Mouse (Mus musculus) embryonic facial prominence, embryonic 12.5 days (tissue): ENCODE results near the gene Atg7. TPM values are rescaled to one million over a fixed set of nuclear protein-coding genes. Genes with fewer than 3 reads are reported as not detected.
A peak's percentile ranks its signal among the peaks of the same experiment; 100 is the strongest.

ENCODE experiments used
- ATAC-seq: fragments of 200-750 bp; cut with Nextera tagmentation; 2 replicates; pipeline ENCODE4 v1.8.0; 2017; ENCODE audit not compliant: insufficient number of reproducible peaks, insufficient read depth, low FRiP score, low TSS enrichment
- H3K27ac ChIP-seq: fragments of 300-500 bp; sonication (generic); 2 replicates; pipeline ENCODE4 v1.5.1; 2016; ENCODE audit warnings: mild to moderate bottlenecking
- H3K27me3 ChIP-seq: fragments of 300-500 bp; sonication (generic); 2 replicates; pipeline ENCODE4 v1.6.1; 2016; ENCODE audit warnings: mild to moderate bottlenecking, moderate library complexity
- H3K36me3 ChIP-seq: fragments of 300-500 bp; sonication (generic); 2 replicates; pipeline ENCODE4 v1.6.1; 2016; ENCODE audit warnings: mild to moderate bottlenecking
- H3K4me1 ChIP-seq: fragments of 300-500 bp; sonication (generic); 2 replicates; pipeline ENCODE4 v1.6.1; 2016
- H3K4me2 ChIP-seq: fragments of 300-500 bp; sonication (generic); replicated peaks from 2 replicates; pipeline ENCODE4 v1.6.1; 2016; ENCODE audit warnings: mild to moderate bottlenecking, moderate library complexity
- H3K4me3 ChIP-seq: fragments of 300-500 bp; sonication (generic); 2 replicates; pipeline ENCODE4 v1.5.1; 2016; ENCODE audit warnings: mild to moderate bottlenecking
- H3K9ac ChIP-seq: fragments of 300-500 bp; sonication (generic); 2 replicates; pipeline ENCODE4 v1.6.1; 2016; ENCODE audit warnings: mild to moderate bottlenecking, moderate library complexity
- H3K9me3 ChIP-seq: fragments of 300-500 bp; sonication (generic); 2 replicates; pipeline ENCODE4 v1.6.1; 2016; ENCODE audit warnings: mild to moderate bottlenecking, moderate library complexity
- WGBS: fragments of 180-500 bp; shearing (Covaris S2); methylation state at CpG from one replicate; pipeline ENCODE4 v1.1.7; 2016; 5-methylcytosine and 5-hydroxymethylcytosine counted together
- polyA plus RNA-seq: library from polyadenylated mRNA; unstranded; fragments of >200 nt; fragmentation: Nextera tagmentation; extraction: Ambion mirVana; gene quantifications from 2 replicates; pipeline ENCODE4 v1.2.1, GENCODE M21; 2016

Gene Atg7
- polyA plus RNA-seq, 1 experiment from 2014 or later: 18.3 TPM

DNA sequence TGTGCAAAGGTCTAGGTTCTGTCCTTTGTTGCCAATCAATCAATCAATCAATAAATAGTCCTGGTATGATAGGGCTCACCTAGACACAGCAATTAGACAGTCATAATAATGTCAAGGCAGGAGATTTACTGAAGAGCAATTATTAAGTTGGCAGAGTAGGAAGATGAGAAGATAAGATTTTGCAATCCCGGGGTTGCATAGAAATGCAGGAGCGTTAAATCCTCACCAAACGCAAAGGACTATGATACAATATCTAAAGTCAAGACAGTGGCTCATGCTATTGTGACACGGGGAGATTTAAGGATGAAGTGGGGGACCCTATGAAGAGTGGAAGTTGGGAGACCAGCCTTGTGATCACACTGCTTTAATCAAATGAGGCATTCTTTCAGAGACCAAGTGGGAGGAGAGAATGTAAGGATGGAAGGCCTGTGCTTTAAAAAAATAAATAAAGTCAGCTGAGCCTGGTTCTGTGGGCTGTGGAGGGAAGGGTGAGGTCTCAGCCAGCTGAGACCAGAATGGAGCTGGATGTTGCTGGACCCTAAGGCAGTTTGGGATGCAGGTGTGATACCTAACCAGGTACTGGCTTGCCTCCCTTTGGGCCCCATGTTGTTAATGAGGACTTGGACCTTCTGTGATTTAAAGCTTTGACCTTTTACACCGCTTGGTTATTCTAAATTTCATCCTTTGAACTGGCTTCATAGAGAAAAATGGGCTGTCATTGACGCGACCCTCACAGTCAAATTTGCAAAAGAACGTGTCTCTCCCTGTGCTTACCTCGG lies 187.0 kb downstream of the Atg7 start:
- Histone ChIP-seq H3K4me1 (peaks cover 24% of the 10 kb centered on the region), H3K27me3 (no peaks in the 10 kb centered on the region), H3K36me3 (no peaks in the 10 kb centered on the region), H3K9me3 (no peaks in the 10 kb centered on the region), H3K27ac (no peak overlapping the region), H3K9ac (no peak overlapping the region), H3K4me3 (no peak overlapping the region), H3K4me2 (no peak overlapping the region)
- WGBS: 87% methylated on average over 9 of the region's 9 CpGs
- no peak for ATAC-seq

DNA sequence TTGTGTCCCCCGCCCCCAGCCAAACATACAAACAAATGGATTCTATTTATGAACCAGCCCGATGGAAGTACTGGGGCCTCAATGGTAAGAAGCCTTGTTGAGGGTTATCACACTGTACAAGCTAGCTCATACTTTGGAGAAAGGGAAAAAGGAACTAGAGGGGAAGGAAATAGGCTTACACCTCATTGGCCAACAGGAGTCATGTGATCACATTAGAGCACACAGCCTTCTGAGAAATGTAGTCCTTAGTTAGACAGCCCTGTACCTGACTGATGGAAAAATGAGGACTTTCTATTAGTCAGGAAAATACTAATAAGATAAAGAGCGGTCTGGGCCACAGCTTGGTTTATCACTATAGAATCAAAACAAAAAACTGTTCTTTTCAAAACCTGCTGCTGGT lies 188.9 kb downstream of the Atg7 start:
- Histone ChIP-seq H3K9me3 (no peaks in the 10 kb centered on the region), H3K27ac (no peak overlapping the region; the same call in 1 of the 2 replicates), H3K27me3 (no peaks in the 10 kb centered on the region)

DNA sequence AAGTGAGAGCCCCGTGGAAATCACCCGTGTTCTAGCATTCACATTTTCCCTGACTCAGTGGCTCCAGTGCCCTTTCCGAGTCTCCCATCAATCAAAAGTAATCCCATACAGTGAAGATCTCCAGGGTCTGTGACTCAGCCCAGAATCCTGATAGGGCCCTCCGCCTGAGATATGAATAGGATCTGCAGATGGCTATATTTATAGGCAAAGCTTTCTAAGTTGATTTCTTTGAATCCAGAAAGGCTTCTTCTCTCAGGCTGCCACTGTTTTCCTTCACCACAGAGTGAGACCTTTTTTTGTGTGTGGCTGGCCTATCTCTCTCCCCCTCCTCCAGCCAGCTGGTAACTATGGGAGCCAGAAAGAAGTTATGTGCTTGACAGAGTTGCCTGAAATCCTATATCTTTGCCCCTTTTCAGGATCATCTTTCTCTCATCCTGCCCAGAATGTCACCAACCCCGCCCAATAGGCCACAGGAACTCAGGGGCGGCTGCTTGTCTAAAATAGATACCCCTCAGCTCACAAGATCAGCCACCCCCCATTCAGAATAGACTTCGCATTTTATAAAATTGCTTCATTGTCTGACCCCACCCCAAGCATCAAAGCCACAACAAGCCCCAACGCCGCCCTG lies 190.3 kb downstream of the Atg7 start:
- H3K4me2 ChIP-seq: no peak overlapping the region
- no peak overlapping the region for H3K9ac ChIP-seq
- H3K9me3 ChIP-seq: 0 out of 2 replicates have a peak, but pooled peaks cover 2% of the 10 kb centered on the region
- no peaks in the 10 kb centered on the region for H3K36me3 ChIP-seq
- H3K4me1 ChIP-seq: peaks cover 24% of the 10 kb centered on the region
- H3K27ac ChIP-seq: no peak overlapping the region
- no peak overlapping the region for H3K4me3 ChIP-seq
- 66% methylated on average over 9 of the region's 9 CpGs for WGBS
- no peak for ATAC-seq
- H3K27me3 ChIP-seq: no peaks in the 10 kb centered on the region

More for the DNA sequence above, 188.9 kb downstream of the Atg7 start:
- peaks cover 24% of the 10 kb centered on the region for H3K4me1 ChIP-seq
- no peak overlapping the region for H3K4me3 ChIP-seq
- no peak overlapping the region for H3K9ac ChIP-seq
- no peak for ATAC-seq
- no peak overlapping the region for H3K4me2 ChIP-seq
- WGBS: 91% methylated on average over 3 of the region's 3 CpGs
- H3K36me3 ChIP-seq: no peaks in the 10 kb centered on the region

DNA sequence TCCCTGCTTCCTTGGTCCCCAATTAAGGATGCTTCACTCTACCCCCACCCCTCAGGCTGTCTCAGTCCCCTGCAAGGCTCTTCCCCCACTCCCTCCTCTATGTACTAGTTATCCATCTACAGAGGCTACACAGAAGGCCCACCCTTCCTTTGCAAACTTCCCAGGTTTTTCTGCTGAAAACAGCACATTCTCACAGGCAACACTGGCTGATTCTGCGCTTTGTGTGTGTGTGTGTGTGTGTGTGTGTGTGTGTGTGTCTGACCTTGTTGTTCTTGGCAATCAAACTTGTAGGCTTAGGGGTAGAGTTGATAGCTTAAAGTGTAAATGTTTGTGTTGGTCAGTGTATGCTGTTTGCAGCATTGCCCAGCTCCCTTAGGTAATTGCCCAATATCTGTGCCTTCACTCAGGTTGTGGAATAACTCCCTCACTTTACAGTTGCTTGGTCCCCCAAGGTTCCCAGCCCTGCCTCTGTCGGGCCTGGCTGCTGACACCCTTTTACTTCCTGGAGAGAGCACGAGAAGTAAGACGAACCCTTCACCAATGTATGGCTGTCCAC lies 191.0 kb downstream of the Atg7 start:
- no peak for ATAC-seq
- 67% methylated on average over 4 of the region's 4 CpGs for WGBS
- H3K27me3 ChIP-seq: no peaks in the 10 kb centered on the region
- 0 out of 2 replicates have a peak, but pooled peaks cover 7% of the 10 kb centered on the region for H3K9me3 ChIP-seq
- H3K4me3 ChIP-seq: no peak overlapping the region
- no peak overlapping the region for H3K4me2 ChIP-seq
- no peak overlapping the region for H3K9ac ChIP-seq
- H3K36me3 ChIP-seq: no peaks in the 10 kb centered on the region
- peak overlapping the region; percentile 19 for H3K27ac ChIP-seq
- H3K4me1 ChIP-seq: peaks cover 24% of the 10 kb centered on the region

DNA sequence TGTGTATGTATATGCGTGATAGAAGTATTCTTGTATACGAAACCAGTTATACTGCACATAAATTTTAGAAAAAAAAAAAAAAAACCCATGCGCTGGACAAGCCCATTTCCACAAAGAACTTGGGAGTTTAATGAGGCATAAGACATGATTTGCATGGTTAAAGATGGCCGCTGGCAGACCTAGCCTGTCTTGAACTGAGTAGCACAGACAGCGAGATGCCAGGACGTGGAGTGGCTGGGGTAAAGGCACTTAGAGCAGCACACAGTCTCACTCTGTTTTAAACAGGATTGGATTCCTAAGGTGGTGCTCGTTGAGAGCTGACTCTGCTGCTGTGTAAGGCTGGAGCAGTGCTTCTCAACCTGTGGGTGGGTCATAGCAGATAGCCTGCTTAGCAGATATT lies 192.4 kb downstream of the Atg7 start:
- WGBS: 85% methylated on average over 7 of the region's 7 CpGs
- Histone ChIP-seq H3K4me3 (no peak overlapping the region), H3K27ac (no peak overlapping the region), H3K27me3 (no peaks in the 10 kb centered on the region), H3K36me3 (no peaks in the 10 kb centered on the region), H3K9ac (no peak overlapping the region), H3K9me3 (0 out of 2 replicates have a peak, but pooled peaks cover 7% of the 10 kb centered on the region), H3K4me2 (no peak overlapping the region), H3K4me1 (peaks cover 33% of the 10 kb centered on the region)
- ATAC-seq: no peak

DNA sequence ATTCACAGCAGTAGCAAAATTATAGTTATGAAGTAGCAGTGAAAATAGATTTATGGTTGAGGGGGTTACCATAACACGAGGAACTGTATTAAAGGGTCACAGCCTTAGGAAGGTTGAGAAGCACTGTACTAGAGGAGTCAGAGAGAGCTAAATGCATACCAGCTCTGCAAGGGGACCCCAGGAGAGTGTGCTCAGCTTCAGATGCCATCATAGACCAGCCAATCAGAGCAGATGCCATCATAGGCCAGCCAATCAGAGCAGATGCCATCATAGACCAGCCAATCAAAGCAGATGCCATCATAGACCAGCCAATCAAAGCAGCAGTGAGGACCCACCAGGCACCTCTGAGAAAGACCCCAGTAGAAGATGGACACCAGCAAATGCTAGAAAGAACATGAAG lies 192.9 kb downstream of the Atg7 start:
- H3K9ac ChIP-seq: no peak overlapping the region
- 0 out of 2 replicates have a peak, but pooled peaks cover 7% of the 10 kb centered on the region for H3K9me3 ChIP-seq
- H3K27me3 ChIP-seq: no peaks in the 10 kb centered on the region
- H3K4me2 ChIP-seq: no peak overlapping the region
- H3K4me1 ChIP-seq: peaks cover 37% of the 10 kb centered on the region
- no peak overlapping the region for H3K4me3 ChIP-seq
- ATAC-seq: no peak
- 81% methylated on average over 1 of the region's 1 CpGs for WGBS
- no peaks in the 10 kb centered on the region for H3K36me3 ChIP-seq
- H3K27ac ChIP-seq: no peak overlapping the region

DNA sequence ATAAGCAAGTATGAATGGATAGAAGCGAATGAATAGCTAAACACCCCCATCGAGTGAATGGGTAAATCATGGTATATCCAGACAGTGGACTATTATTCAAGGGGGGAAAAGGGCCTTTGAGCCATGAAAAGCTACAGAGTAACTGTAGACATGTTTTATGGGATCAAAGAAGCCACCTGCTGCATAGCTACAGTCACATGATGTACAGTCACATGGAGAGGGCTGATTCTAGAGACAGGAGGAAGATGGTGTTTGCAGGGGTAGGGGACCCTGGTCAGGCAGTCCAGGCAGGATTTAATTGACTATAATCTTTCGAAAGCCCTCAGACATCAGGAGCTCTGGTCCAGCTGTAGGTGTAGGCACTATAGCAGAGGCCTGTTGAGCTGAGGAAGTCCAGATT lies 193.5 kb downstream of the Atg7 start:
- Histone ChIP-seq H3K4me1 (peaks cover 43% of the 10 kb centered on the region), H3K27me3 (no peaks in the 10 kb centered on the region), H3K9ac (no peak overlapping the region), H3K9me3 (0 out of 2 replicates have a peak, but pooled peaks cover 7% of the 10 kb centered on the region), H3K4me3 (no peak overlapping the region), H3K27ac (no peak overlapping the region), H3K4me2 (no peak overlapping the region), H3K36me3 (no peaks in the 10 kb centered on the region)
- no peak for ATAC-seq
- WGBS: 82% methylated on average over 3 of the region's 3 CpGs

DNA sequence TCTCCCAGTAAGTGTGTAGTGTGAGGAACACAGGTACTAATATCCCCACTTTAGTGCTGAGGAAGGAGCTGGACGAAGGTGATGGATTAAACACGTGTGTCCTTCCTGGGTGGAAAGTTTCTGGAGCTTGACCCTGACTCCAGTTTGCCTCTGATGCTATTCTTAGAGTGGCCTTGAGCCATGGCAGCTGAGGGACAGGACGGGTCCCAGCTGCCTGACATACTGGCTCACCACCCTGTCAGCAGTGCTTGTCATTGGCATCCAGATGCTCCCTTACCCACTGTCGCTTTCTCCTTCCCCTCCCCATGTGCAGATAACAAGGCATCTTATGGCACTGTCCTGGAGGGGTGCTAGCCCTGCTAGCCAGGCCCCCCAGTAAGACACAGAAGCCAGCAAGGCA lies 196.0 kb downstream of the Atg7 start:
- H3K9me3 ChIP-seq: 0 out of 2 replicates have a peak, but pooled peaks cover 7% of the 10 kb centered on the region
- no peaks in the 10 kb centered on the region for H3K36me3 ChIP-seq
- 85% methylated on average over 4 of the region's 4 CpGs for WGBS
- H3K4me2 ChIP-seq: no peak overlapping the region
- no peak overlapping the region for H3K9ac ChIP-seq
- no peak for ATAC-seq
- H3K27ac ChIP-seq: no peak overlapping the region
- peaks cover 35% of the 10 kb centered on the region for H3K4me1 ChIP-seq
- no peaks in the 10 kb centered on the region for H3K27me3 ChIP-seq
- H3K4me3 ChIP-seq: no peak overlapping the region

DNA sequence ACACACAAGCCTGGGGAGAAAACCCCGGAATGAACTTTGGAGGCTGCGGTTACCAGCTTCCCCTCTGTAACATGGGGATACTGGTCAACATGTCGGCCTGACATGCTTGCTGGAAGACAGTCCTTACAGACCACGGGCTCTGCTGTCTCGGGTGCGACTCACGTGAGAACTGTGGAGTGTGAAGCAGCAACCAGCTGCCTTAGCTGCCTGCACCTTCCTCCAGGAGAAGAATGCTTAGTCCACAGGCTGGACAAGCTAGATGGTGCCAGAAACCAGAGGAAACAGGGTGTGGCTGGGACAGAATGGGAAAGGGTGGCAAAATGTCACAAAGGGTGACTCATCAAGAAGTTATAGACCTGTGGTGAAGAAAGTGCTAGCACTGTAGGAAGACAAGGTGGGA lies 197.1 kb downstream of the Atg7 start:
- Histone ChIP-seq H3K4me2 (no peak overlapping the region), H3K36me3 (no peaks in the 10 kb centered on the region), H3K27ac (no peak overlapping the region), H3K4me1 (peaks cover 29% of the 10 kb centered on the region), H3K4me3 (no peak overlapping the region), H3K9ac (no peak overlapping the region), H3K27me3 (no peaks in the 10 kb centered on the region), H3K9me3 (0 out of 2 replicates have a peak, but pooled peaks cover 7% of the 10 kb centered on the region)
- no peak for ATAC-seq
- 88% methylated on average over 7 of the region's 7 CpGs for WGBS

DNA sequence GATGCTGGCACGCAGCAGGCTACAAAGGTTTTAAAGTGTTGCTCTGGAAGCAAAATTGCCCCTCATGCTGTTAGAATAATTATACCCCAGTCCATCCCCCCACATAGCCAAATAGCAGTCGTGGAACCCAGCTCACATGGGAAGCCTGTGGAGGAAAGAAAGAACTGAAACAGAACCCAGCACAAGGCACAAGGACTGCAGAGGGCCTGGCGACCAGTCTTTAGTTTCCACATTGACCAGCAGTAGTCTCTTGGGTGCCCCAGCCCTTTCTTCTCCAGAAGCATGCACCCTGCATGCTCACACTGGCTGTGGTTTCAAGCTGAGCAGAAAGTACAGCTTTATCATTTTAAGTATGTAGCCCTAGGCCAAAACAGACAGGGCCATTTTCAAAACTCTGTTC lies 199.2 kb downstream of the Atg7 start:
- WGBS: 50% methylated on average over 3 of the region's 3 CpGs
- H3K27me3 ChIP-seq: no peaks in the 10 kb centered on the region
- no peak overlapping the region for H3K4me3 ChIP-seq
- no peaks in the 10 kb centered on the region for H3K36me3 ChIP-seq
- H3K9ac ChIP-seq: no peak overlapping the region
- no peak for ATAC-seq
- no peak overlapping the region for H3K4me2 ChIP-seq
- H3K27ac ChIP-seq: peak overlapping the region; percentile 58; the same call in 1 of the 2 replicates
- peaks cover 38% of the 10 kb centered on the region for H3K4me1 ChIP-seq
- H3K9me3 ChIP-seq: 0 out of 2 replicates have a peak, but pooled peaks cover 7% of the 10 kb centered on the region

DNA sequence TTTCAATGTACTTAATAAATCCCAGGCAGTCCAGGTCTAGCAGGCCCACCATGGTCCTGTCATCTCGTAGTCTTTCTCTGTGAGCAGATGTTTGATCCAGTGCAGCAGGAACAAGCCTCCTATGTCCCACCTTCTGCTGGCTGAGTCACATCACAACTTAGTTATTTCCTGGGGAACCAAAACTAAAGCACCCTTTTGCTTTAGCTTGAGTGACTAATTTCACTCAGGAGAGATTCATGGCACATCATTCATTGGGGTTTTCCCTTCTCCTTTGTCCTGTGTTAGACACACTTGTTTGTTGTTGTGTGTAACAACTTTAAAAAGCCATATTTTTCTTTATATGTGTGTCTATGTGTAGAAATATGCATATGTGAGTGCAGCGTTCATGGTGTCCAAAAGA lies 200.0 kb downstream of the Atg7 start:
- Histone ChIP-seq H3K4me2 (no peak overlapping the region), H3K9me3 (0 out of 2 replicates have a peak, but pooled peaks cover 7% of the 10 kb centered on the region), H3K27me3 (no peaks in the 10 kb centered on the region), H3K27ac (no peak overlapping the region), H3K36me3 (no peaks in the 10 kb centered on the region), H3K4me1 (peaks cover 38% of the 10 kb centered on the region), H3K9ac (no peak overlapping the region), H3K4me3 (no peak overlapping the region)
- no peak for ATAC-seq
- WGBS: 79% methylated on average over 2 of the region's 2 CpGs
